Mouse (Mus musculus): Measurements from ENCODE around the gene Gal3st2. TPM values are rescaled to one million over a fixed set of nuclear protein-coding genes. Genes with fewer than 3 reads are reported as not detected.
"Not testable (repeated sequence)": the region's sequence is repeated elsewhere in the genome, so short reads cannot be mapped to it uniquely, and the experiment has no call there.

The Gal3st2 gene
- total and polyA plus RNA-seq, 2 experiments from 2014 or later: not detected

GRCm38 (mm10) chr1:93857991-93858390, 3.1 kb upstream of the Gal3st2 start:
- WGBS: 58% methylated on average over 3 of the region's 3 CpGs
- H3K9ac ChIP-seq (replicated peaks; ENCODE audit: low read length): no peak overlapping the region
- no peaks in the 10 kb centered on the region for H3K4me1 ChIP-seq (ENCODE audit: insufficient read depth, low read length)
- H3K27ac ChIP-seq: no peak overlapping the region
- DNase-seq (ENCODE audit: low spot score) (no peak), ATAC-seq (no peak)
- no peak for TF ChIP-seq CTCF (IDR thresholded peaks at IDR 0.05; ENCODE audit: low read depth)
- no peaks in the 10 kb centered on the region for H3K9me3 ChIP-seq (ENCODE audit: low read length)
- no peaks in the 10 kb centered on the region for H3K27me3 ChIP-seq (ENCODE audit: insufficient read depth, low read length)
- no peak overlapping the region for H3K4me3 ChIP-seq (ENCODE audit: low read length)
- H3K36me3 ChIP-seq (ENCODE audit: insufficient read depth, low read length): no peaks in the 10 kb centered on the region
- H3K4me2 ChIP-seq (ENCODE audit: low read depth, low read length): no peak overlapping the region

- no peaks in the 10 kb centered on the region for H3K4me1 ChIP-seq (ENCODE audit: insufficient read depth, low read length)
- H3K4me2 ChIP-seq (ENCODE audit: low read depth, low read length): no peak overlapping the region
- ATAC-seq (no peak), DNase-seq (ENCODE audit: low spot score) (no peak)
- no peaks in the 10 kb centered on the region for H3K27me3 ChIP-seq (ENCODE audit: insufficient read depth, low read length)
- no peak overlapping the region for H3K4me3 ChIP-seq (ENCODE audit: low read length)
- no peaks in the 10 kb centered on the region for H3K36me3 ChIP-seq (ENCODE audit: insufficient read depth, low read length)
- no peak for TF ChIP-seq CTCF (IDR thresholded peaks at IDR 0.05; ENCODE audit: low read depth)
- no peak overlapping the region for H3K9ac ChIP-seq (replicated peaks; ENCODE audit: low read length)
- H3K9me3 ChIP-seq (ENCODE audit: low read length): no peaks in the 10 kb centered on the region
- no peak overlapping the region for H3K27ac ChIP-seq
Observed at GRCm38 (mm10) chr1:93859619-93860018, 1.5 kb upstream of the Gal3st2 start.

GRCm38 (mm10) chr1:93871594-93872105, 10.5 kb downstream of the Gal3st2 start:
- not testable (repeated sequence) for H3K36me3 ChIP-seq (ENCODE audit: insufficient read depth, low read length); H3K4me1 ChIP-seq (ENCODE audit: insufficient read depth, low read length); H3K27ac ChIP-seq; H3K9me3 ChIP-seq (ENCODE audit: low read length); H3K4me3 ChIP-seq (ENCODE audit: low read length); DNase-seq (ENCODE audit: low spot score); H3K4me2 ChIP-seq (ENCODE audit: low read depth, low read length); H3K27me3 ChIP-seq (ENCODE audit: insufficient read depth, low read length); H3K9ac ChIP-seq (replicated peaks; ENCODE audit: low read length)
- WGBS: no CpG with 5 or more reads among the region's 1 CpGs
- ATAC-seq: 0 out of 2 replicates have a peak, but pooled peaks have one; percentile 14

GRCm38 (mm10) chr1:93874405-93874804, 13.3 kb downstream of the Gal3st2 start:
- not testable (repeated sequence) for H3K9ac ChIP-seq (replicated peaks; ENCODE audit: low read length); ATAC-seq; H3K27me3 ChIP-seq (ENCODE audit: insufficient read depth, low read length); H3K9me3 ChIP-seq (ENCODE audit: low read length); H3K4me1 ChIP-seq (ENCODE audit: insufficient read depth, low read length); H3K27ac ChIP-seq; DNase-seq (ENCODE audit: low spot score); H3K4me2 ChIP-seq (ENCODE audit: low read depth, low read length); H3K36me3 ChIP-seq (ENCODE audit: insufficient read depth, low read length); H3K4me3 ChIP-seq (ENCODE audit: low read length)
- WGBS: 95% methylated on average over 11 of the region's 22 CpGs

GRCm38 (mm10) chr1:93881778-93882177, 20.7 kb downstream of the Gal3st2 start:
- not testable (repeated sequence) for DNase-seq (ENCODE audit: low spot score); H3K4me3 ChIP-seq (ENCODE audit: low read length); H3K9me3 ChIP-seq (ENCODE audit: low read length); H3K4me2 ChIP-seq (ENCODE audit: low read depth, low read length); H3K36me3 ChIP-seq (ENCODE audit: insufficient read depth, low read length); H3K9ac ChIP-seq (replicated peaks; ENCODE audit: low read length); ATAC-seq; H3K4me1 ChIP-seq (ENCODE audit: insufficient read depth, low read length); H3K27me3 ChIP-seq (ENCODE audit: insufficient read depth, low read length); H3K27ac ChIP-seq
- no CpG with 5 or more reads among the region's 11 CpGs for WGBS

- WGBS: 75% methylated on average over 1 of the region's 1 CpGs
- H3K4me2 ChIP-seq (ENCODE audit: low read depth, low read length); H3K36me3 ChIP-seq (ENCODE audit: insufficient read depth, low read length); ATAC-seq; H3K4me1 ChIP-seq (ENCODE audit: insufficient read depth, low read length); H3K9me3 ChIP-seq (ENCODE audit: low read length); H3K27ac ChIP-seq; H3K9ac ChIP-seq (replicated peaks; ENCODE audit: low read length); H3K27me3 ChIP-seq (ENCODE audit: insufficient read depth, low read length); H3K4me3 ChIP-seq (ENCODE audit: low read length): not testable (repeated sequence)
- DNase-seq (ENCODE audit: low spot score): peak; percentile 1
Observed at GRCm38 (mm10) chr1:93890936-93891335, 29.8 kb downstream of the Gal3st2 start.

GRCm38 (mm10) chr1:93897395-93897794, 36.3 kb downstream of the Gal3st2 start:
- not testable (repeated sequence) for H3K4me1 ChIP-seq (ENCODE audit: insufficient read depth, low read length); H3K9me3 ChIP-seq (ENCODE audit: low read length); ATAC-seq; H3K27me3 ChIP-seq (ENCODE audit: insufficient read depth, low read length); H3K4me2 ChIP-seq (ENCODE audit: low read depth, low read length); H3K9ac ChIP-seq (replicated peaks; ENCODE audit: low read length); DNase-seq (ENCODE audit: low spot score); H3K36me3 ChIP-seq (ENCODE audit: insufficient read depth, low read length); H3K4me3 ChIP-seq (ENCODE audit: low read length); H3K27ac ChIP-seq
- no CpG with 5 or more reads among the region's 1 CpGs for WGBS

GRCm38 (mm10) chr1:93901291-93901690, 40.2 kb downstream of the Gal3st2 start:
- H3K27me3 ChIP-seq (ENCODE audit: insufficient read depth, low read length); H3K4me2 ChIP-seq (ENCODE audit: low read depth, low read length); H3K27ac ChIP-seq; ATAC-seq; H3K9me3 ChIP-seq (ENCODE audit: low read length); H3K9ac ChIP-seq (replicated peaks; ENCODE audit: low read length); H3K36me3 ChIP-seq (ENCODE audit: insufficient read depth, low read length); H3K4me3 ChIP-seq (ENCODE audit: low read length); H3K4me1 ChIP-seq (ENCODE audit: insufficient read depth, low read length); DNase-seq (ENCODE audit: low spot score): not testable (repeated sequence)
- WGBS: 74% methylated on average over 3 of the region's 5 CpGs

- ATAC-seq: not testable (repeated sequence)
- 69% methylated on average over 3 of the region's 5 CpGs for WGBS
Observed at GRCm38 (mm10) chr1:93906690-93907089, 45.6 kb downstream of the Gal3st2 start.

GRCm38 (mm10) chr1:93908977-93909586, 48.0 kb downstream of the Gal3st2 start:
- not testable (repeated sequence) for ATAC-seq; H3K36me3 ChIP-seq (ENCODE audit: insufficient read depth, low read length); H3K9me3 ChIP-seq (ENCODE audit: low read length); DNase-seq (ENCODE audit: low spot score); H3K4me1 ChIP-seq (ENCODE audit: insufficient read depth, low read length); H3K9ac ChIP-seq (replicated peaks; ENCODE audit: low read length); H3K4me3 ChIP-seq (ENCODE audit: low read length); H3K27ac ChIP-seq; H3K27me3 ChIP-seq (ENCODE audit: insufficient read depth, low read length); H3K4me2 ChIP-seq (ENCODE audit: low read depth, low read length)
- no CpG with 5 or more reads among the region's 11 CpGs for WGBS

More at GRCm38 (mm10) chr1:93906690-93907089, 45.6 kb downstream of the Gal3st2 start:
- not testable (repeated sequence) for H3K9ac ChIP-seq (replicated peaks; ENCODE audit: low read length); H3K4me1 ChIP-seq (ENCODE audit: insufficient read depth, low read length); H3K27me3 ChIP-seq (ENCODE audit: insufficient read depth, low read length); H3K36me3 ChIP-seq (ENCODE audit: insufficient read depth, low read length); H3K4me2 ChIP-seq (ENCODE audit: low read depth, low read length); H3K9me3 ChIP-seq (ENCODE audit: low read length); H3K27ac ChIP-seq; DNase-seq (ENCODE audit: low spot score); H3K4me3 ChIP-seq (ENCODE audit: low read length)

All from hindbrain, postnatal 0 days (tissue).